Mouse (Mus musculus): Measurements from ENCODE around the gene Skor1. TPM values are rescaled to one million over a fixed set of nuclear protein-coding genes. Genes with fewer than 3 reads are reported as not detected.

Gene Skor1
- polyA plus RNA-seq, 1 experiment from 2014 or later: not detected

DNA sequence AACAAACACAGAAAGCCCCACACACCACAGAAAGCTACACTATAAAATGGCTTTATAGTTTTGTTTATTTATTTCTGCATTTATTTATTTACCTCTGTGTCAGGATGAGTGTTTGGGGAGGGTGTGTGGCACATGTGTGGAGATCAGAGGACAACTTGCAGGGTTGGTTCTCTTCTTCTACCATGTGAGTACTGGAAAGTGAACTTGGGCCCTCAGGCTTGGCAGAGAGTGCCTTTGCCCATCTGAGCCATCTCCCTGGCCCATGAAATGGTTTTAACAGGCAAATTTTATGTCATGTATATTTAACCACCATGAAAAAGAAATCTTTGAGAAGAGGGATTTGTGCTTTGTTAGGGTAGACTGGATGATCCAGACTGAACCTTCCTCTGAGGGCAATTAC, 48.9 kb downstream of the Skor1 start:
- no peak for ATAC-seq
- TF ChIP-seq EP300 (IDR thresholded peaks at IDR 0.05; ENCODE audit: low read depth) (no peak), CTCF (IDR thresholded peaks at IDR 0.05; ENCODE audit: low read depth) (no peak)

DNA sequence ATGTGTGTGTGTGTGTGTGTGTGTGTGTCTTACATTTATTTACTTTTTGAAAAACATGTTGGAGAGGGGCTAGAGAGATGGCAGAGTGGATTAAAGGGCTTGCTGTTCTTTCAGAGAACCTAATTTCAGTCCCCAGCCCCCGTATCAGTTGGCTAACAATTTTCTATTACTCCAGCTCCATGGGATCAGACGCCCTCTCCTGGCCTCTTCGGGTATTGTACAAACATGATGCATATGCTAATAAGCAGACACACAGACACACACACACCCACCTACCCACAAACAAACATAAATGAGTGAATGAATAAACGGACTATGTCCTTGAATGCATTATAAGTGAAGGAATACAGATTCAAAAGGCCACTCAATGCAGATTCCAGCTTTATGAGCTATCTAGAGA, 49.4 kb downstream of the Skor1 start:
- no peak for ATAC-seq
- no peak overlapping the region for H3K9ac ChIP-seq (replicated peaks)
- no peaks in the 10 kb centered on the region for H3K9me3 ChIP-seq (ENCODE audit: low read length)
- DNase-seq: no peak
- no peaks in the 10 kb centered on the region for H3K4me1 ChIP-seq (ENCODE audit: insufficient read depth)
- H3K27ac ChIP-seq (ENCODE audit: low read depth): peak overlapping the region; percentile 44; the same call in 1 of the 2 replicates
- WGBS (ENCODE audit: insufficient replicate concordance): 80% methylated on average over 4 of the region's 4 CpGs
- no peak overlapping the region for H3K4me2 ChIP-seq (ENCODE audit: low read depth, low read length)
- H3K36me3 ChIP-seq (replicated peaks; ENCODE audit: insufficient read depth, low read length): no peaks in the 10 kb centered on the region
- no peak overlapping the region for H3K4me3 ChIP-seq (ENCODE audit: low read depth, low read length)
- TF ChIP-seq EP300 (IDR thresholded peaks at IDR 0.05; ENCODE audit: low read depth) (no peak), CTCF (IDR thresholded peaks at IDR 0.05; ENCODE audit: low read depth) (no peak; the same call in 1 of the 2 replicates)
- H3K27me3 ChIP-seq (ENCODE audit: insufficient read depth, low read length): no peaks in the 10 kb centered on the region

More for the DNA sequence above, 48.9 kb downstream of the Skor1 start:
- DNase-seq: no peak
- H3K27ac ChIP-seq (ENCODE audit: low read depth): no peak overlapping the region
- H3K4me2 ChIP-seq (ENCODE audit: low read depth, low read length): no peak overlapping the region
- no peak overlapping the region for H3K4me3 ChIP-seq (ENCODE audit: low read depth, low read length)
- H3K9ac ChIP-seq (replicated peaks): no peak overlapping the region
- no peaks in the 10 kb centered on the region for H3K36me3 ChIP-seq (replicated peaks; ENCODE audit: insufficient read depth, low read length)
- H3K27me3 ChIP-seq (ENCODE audit: insufficient read depth, low read length): no peaks in the 10 kb centered on the region
- no peaks in the 10 kb centered on the region for H3K9me3 ChIP-seq (ENCODE audit: low read length)
- no peaks in the 10 kb centered on the region for H3K4me1 ChIP-seq (ENCODE audit: insufficient read depth)

DNA sequence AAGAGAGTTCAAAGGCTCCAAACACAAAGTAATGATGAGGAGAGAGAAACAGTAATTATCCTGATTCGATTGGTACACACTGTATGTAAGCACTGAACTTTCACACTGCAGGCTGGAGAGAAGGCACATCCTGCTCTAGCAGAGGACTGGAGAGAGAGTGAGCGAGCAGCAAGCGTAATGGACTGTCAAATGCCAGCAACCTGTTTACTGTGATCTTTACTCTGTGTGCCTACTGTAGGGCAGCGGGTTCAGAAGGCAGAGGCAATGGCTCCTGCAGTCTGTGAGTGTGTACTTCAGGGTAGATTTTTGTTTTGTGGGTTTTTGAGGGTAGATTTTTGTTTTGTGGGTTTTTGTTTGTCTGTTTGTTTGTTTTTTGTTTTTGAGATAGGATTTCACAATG, 49.9 kb downstream of the Skor1 start:
- Histone ChIP-seq H3K27me3 (ENCODE audit: insufficient read depth, low read length) (no peaks in the 10 kb centered on the region), H3K36me3 (replicated peaks; ENCODE audit: insufficient read depth, low read length) (no peaks in the 10 kb centered on the region), H3K9ac (replicated peaks) (no peak overlapping the region), H3K4me1 (ENCODE audit: insufficient read depth) (no peaks in the 10 kb centered on the region), H3K4me2 (ENCODE audit: low read depth, low read length) (no peak overlapping the region), H3K27ac (ENCODE audit: low read depth) (peak overlapping the region; percentile 44; the same call in 1 of the 2 replicates), H3K4me3 (ENCODE audit: low read depth, low read length) (no peak overlapping the region), H3K9me3 (ENCODE audit: low read length) (no peaks in the 10 kb centered on the region)
- WGBS (ENCODE audit: insufficient replicate concordance): 61% methylated on average over 4 of the region's 4 CpGs
- no peak for TF ChIP-seq EP300 (IDR thresholded peaks at IDR 0.05; ENCODE audit: low read depth)
- TF ChIP-seq CTCF (IDR thresholded peaks at IDR 0.05; ENCODE audit: low read depth): no peak
- DNase-seq (no peak), ATAC-seq (peak; percentile 83)

DNA sequence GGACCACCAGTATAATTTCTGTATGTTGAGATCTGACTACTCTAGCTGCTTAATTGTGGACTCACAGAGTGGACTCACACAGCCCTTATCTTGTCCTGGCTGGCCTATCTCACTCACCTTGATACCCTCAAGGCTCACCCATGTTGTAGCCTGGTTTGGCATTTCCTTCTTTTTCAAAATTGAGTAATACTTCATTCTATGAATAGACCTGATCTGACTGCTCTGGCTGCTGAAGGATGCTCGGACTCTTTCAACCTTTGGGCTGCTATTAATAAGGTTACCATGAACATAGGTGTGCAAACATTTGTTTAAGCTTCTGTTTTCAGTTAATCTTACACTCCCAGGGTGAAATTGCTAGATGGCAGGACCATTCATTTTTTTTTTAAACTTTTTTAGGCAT, 51.6 kb downstream of the Skor1 start:
- Histone ChIP-seq H3K36me3 (replicated peaks; ENCODE audit: insufficient read depth, low read length) (no peaks in the 10 kb centered on the region), H3K4me1 (ENCODE audit: insufficient read depth) (peaks cover 4% of the 10 kb centered on the region), H3K9ac (replicated peaks) (no peak overlapping the region), H3K9me3 (ENCODE audit: low read length) (no peaks in the 10 kb centered on the region), H3K4me3 (ENCODE audit: low read depth, low read length) (no peak overlapping the region), H3K27ac (ENCODE audit: low read depth) (no peak overlapping the region), H3K4me2 (ENCODE audit: low read depth, low read length) (no peak overlapping the region), H3K27me3 (ENCODE audit: insufficient read depth, low read length) (no peaks in the 10 kb centered on the region)
- DNase-seq: no peak
- no peak for TF ChIP-seq EP300 (IDR thresholded peaks at IDR 0.05; ENCODE audit: low read depth)
- ATAC-seq: peak; percentile 56
- 59% methylated on average over 1 of the region's 1 CpGs for WGBS (ENCODE audit: insufficient replicate concordance)

DNA sequence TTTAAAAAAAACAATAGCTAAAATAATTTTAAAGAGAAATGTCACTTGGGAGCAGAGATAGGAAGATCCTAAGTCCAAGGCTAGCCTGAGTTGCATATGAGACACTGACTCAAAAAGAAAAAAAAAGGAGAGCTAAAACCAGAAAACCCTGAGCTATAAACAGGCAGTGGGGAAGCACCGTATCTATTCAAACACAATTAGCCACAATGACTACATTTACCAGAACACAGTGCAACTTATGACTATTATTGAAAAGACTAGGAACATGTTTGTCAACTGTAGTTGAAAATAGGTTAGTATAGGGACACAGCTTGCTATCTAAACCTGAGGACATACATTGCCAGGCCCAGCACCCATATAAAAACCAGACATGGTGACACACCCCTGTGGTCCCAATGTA, 54.7 kb downstream of the Skor1 start:
- Histone ChIP-seq H3K4me2 (ENCODE audit: low read depth, low read length) (no peak overlapping the region), H3K27me3 (ENCODE audit: insufficient read depth, low read length) (no peaks in the 10 kb centered on the region), H3K4me3 (ENCODE audit: low read depth, low read length) (no peak overlapping the region), H3K4me1 (ENCODE audit: insufficient read depth) (peaks cover 14% of the 10 kb centered on the region), H3K9ac (replicated peaks) (no peak overlapping the region), H3K36me3 (replicated peaks; ENCODE audit: insufficient read depth, low read length) (no peaks in the 10 kb centered on the region), H3K9me3 (ENCODE audit: low read length) (no peaks in the 10 kb centered on the region), H3K27ac (ENCODE audit: low read depth) (no peak overlapping the region)
- TF ChIP-seq CTCF (IDR thresholded peaks at IDR 0.05; ENCODE audit: low read depth): no peak
- 78% methylated on average over 1 of the region's 1 CpGs for WGBS (ENCODE audit: insufficient replicate concordance)
- ATAC-seq (no peak), DNase-seq (no peak)

DNA sequence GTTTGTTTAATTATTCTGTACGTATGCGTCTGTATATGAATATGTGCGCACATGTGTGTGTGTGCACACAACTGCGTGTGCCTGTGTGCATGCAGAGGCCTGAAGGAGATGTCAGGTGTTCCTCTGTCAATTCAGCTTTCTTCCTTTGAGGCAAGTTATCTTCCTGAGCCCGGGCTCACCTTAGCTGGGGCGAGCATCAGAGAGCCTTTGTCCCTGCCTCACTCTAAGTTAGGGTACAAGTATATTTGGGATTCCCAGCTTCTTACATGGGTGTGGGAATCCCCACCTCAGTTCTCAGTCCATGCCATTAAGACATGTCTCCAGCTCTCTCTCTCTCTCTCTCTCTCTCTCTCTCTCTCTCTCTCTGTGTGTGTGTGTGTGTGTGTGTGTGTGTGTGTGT, 56.2 kb downstream of the Skor1 start:
- H3K36me3 ChIP-seq (replicated peaks; ENCODE audit: insufficient read depth, low read length): no peaks in the 10 kb centered on the region
- peaks cover 14% of the 10 kb centered on the region for H3K4me1 ChIP-seq (ENCODE audit: insufficient read depth)
- no peak overlapping the region for H3K9ac ChIP-seq (replicated peaks)
- TF ChIP-seq CTCF (IDR thresholded peaks at IDR 0.05; ENCODE audit: low read depth) (no peak), EP300 (IDR thresholded peaks at IDR 0.05; ENCODE audit: low read depth) (no peak)
- ATAC-seq (no peak), DNase-seq (no peak)
- 25% methylated on average over 6 of the region's 6 CpGs for WGBS (ENCODE audit: insufficient replicate concordance)
- H3K4me2 ChIP-seq (ENCODE audit: low read depth, low read length): peak overlapping the region; percentile 67
- no peaks in the 10 kb centered on the region for H3K27me3 ChIP-seq (ENCODE audit: insufficient read depth, low read length)
- no peaks in the 10 kb centered on the region for H3K9me3 ChIP-seq (ENCODE audit: low read length)
- peak overlapping the region; percentile 86; the same call in 1 of the 2 replicates for H3K27ac ChIP-seq (ENCODE audit: low read depth)
- H3K4me3 ChIP-seq (ENCODE audit: low read depth, low read length): peak overlapping the region; percentile 44

DNA sequence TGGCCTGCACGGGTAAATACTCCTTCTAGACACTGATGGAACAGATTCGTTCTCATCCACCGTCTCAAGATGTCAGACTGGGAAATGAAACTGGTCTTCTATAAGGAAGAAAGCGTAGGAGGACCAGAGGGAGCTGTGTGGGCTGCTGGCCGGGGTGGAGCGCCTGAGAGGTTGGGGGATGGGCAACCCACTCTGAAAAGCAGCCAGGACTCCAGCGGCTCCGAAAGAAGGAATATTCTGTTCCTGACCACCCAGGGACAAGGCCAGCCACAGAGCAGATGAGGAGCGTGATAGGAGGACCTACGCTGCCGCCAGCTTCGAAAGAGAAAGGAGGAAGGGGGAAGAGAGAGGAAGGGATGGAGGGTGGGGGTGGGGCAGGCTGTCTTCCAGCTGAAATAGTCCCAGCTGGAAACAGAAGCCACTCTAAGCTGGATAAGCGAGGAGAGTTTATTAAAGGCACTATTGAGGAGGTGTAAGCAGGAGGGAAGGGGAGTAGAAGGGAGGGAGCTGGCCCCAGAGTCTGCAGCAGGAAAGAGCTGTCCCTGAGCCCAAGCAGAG, 56.7 kb downstream of the Skor1 start:
- WGBS (ENCODE audit: insufficient replicate concordance): 2% methylated on average over 13 of the region's 13 CpGs
- Histone ChIP-seq H3K27me3 (ENCODE audit: insufficient read depth, low read length) (no peaks in the 10 kb centered on the region), H3K9ac (replicated peaks) (peak overlapping the region; percentile 46; the same call in 1 of the 2 replicates), H3K9me3 (ENCODE audit: low read length) (no peaks in the 10 kb centered on the region), H3K27ac (ENCODE audit: low read depth) (peak overlapping the region; percentile 86), H3K4me1 (ENCODE audit: insufficient read depth) (peaks cover 14% of the 10 kb centered on the region), H3K36me3 (replicated peaks; ENCODE audit: insufficient read depth, low read length) (no peaks in the 10 kb centered on the region), H3K4me3 (ENCODE audit: low read depth, low read length) (peak overlapping the region; percentile 44), H3K4me2 (ENCODE audit: low read depth, low read length) (peak overlapping the region; percentile 67)
- TF ChIP-seq EP300 (IDR thresholded peaks at IDR 0.05; ENCODE audit: low read depth) (no peak), CTCF (IDR thresholded peaks at IDR 0.05; ENCODE audit: low read depth) (no peak)
- ATAC-seq: peak; percentile 21; the same call in 1 of the 2 replicates
- peak; percentile 44 for DNase-seq

Measured in liver, postnatal 0 days (tissue).